Mouse (Mus musculus) testis, adult 2 months (tissue): Measurements from ENCODE around the gene Cryaa. TPM values are rescaled to one million over a fixed set of nuclear protein-coding genes. Genes with fewer than 3 reads are reported as not detected.

ENCODE experiments used
- H3K27ac ChIP-seq: fragments of 200-500 bp; 2 replicates; pipeline ENCODE4 v1.5.1; 2012; ENCODE audit warnings: low read depth, low read length; ENCODE audit not compliant: control insufficient read depth, insufficient read depth
- H3K27me3 ChIP-seq: fragments of 200-500 bp; 2 replicates; pipeline ENCODE4 v1.6.1; 2012; ENCODE audit warnings: mild to moderate bottlenecking, low read length, moderate library complexity; ENCODE audit not compliant: control insufficient read depth, insufficient read depth
- H3K36me3 ChIP-seq: fragments of 200-500 bp; 2 replicates; pipeline ENCODE4 v1.6.1; 2012; ENCODE audit warnings: mild to moderate bottlenecking, low read length; ENCODE audit not compliant: control insufficient read depth, insufficient read depth
- H3K4me1 ChIP-seq: fragments of 200-500 bp; 2 replicates; pipeline ENCODE4 v1.6.1; 2012; ENCODE audit warnings: low read length; ENCODE audit not compliant: control insufficient read depth, insufficient read depth
- H3K4me3 ChIP-seq: fragments of 200-500 bp; 2 replicates; pipeline ENCODE4 v1.5.1; 2012; ENCODE audit warnings: low read depth, mild to moderate bottlenecking, low read length, moderate library complexity, mixed read lengths; ENCODE audit not compliant: control insufficient read depth
- CTCF ChIP-seq: fragments of 200-500 bp; IDR thresholded peaks from 2 replicates; pipeline ENCODE4 v1.5.1; 2012; ENCODE audit warnings: low read depth, mild to moderate bottlenecking, inconsistent platforms, low read length, moderate library complexity; ENCODE audit not compliant: control insufficient read depth, insufficient read depth, insufficient replicate concordance
- POLR2A ChIP-seq: fragments of 200-500 bp; IDR thresholded peaks from 2 replicates; pipeline ENCODE4 v1.6.1; 2012; ENCODE audit warnings: low read depth, mild to moderate bottlenecking, inconsistent platforms, low read length, moderate library complexity; ENCODE audit not compliant: control insufficient read depth
- polyA plus RNA-seq: library from polyadenylated mRNA; depleted of rRNA; stranded (reverse); fragments of >200 nt; gene quantifications from 2 replicates; pipeline ENCODE4 v1.2.3, GENCODE M21; 2012

Cryaa gene
- polyA plus RNA-seq, 1 experiment, result not detected

DNA sequence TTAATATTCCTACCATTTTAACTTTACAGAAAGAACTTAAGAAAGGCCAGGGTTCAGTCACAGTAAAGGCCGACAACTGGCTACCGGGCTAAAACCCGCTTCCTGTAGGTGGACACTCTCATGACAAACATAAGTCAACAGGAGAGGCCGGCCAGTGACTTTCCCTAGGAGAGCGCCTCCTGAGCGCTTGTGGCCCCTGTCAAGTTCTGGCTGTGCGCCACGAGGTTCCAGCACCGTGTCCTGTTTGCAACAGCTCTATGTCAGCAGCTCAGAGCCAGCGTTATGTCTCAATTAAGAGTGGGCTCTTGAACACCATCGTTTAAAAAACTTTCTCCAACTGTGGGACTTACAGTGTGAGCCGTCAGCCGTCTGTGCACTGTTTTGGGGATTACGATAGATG, 25.5 kb upstream of the Cryaa start:
- Histone ChIP-seq H3K27ac (no peak overlapping the region), H3K36me3 (peaks cover 3% of the 10 kb centered on the region; the same call in 1 of the 2 replicates), H3K27me3 (no peaks in the 10 kb centered on the region), H3K4me3 (no peak overlapping the region), H3K4me1 (no peaks in the 10 kb centered on the region; the same call in 1 of the 2 replicates)
- no peak for TF ChIP-seq POLR2A
- TF ChIP-seq CTCF, result no peak

DNA sequence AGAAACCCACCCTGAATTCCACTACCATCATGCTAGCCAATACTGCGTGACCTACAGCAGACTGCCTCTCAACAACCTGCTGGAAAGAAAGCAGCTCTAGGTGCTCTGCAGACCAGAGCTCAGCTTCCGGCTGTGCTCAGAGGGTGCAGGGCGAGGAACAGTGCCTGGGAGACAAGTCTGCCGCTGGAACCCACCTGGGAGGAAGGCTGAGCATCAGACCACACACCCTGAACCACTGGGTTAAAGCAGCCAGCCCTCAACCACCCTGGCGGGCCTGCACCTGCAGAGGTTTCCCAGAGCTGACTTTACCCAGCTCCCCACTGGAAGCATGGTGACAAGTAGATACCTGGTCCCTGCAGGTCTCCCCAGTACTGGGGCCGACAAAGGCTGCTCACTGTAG, 24.3 kb upstream of the Cryaa start:
- Histone ChIP-seq H3K27ac (no peak overlapping the region), H3K36me3 (peaks cover 3% of the 10 kb centered on the region; the same call in 1 of the 2 replicates)
- TF ChIP-seq POLR2A (no peak), CTCF (no peak)

GRCm38 (mm10) chr17:31655366-31655765, 22.2 kb upstream of the Cryaa start:
- H3K36me3 ChIP-seq, result peaks cover 3% of the 10 kb centered on the region; the same call in 1 of the 2 replicates
- H3K4me3 ChIP-seq, result no peak overlapping the region

More for the DNA sequence above, 24.3 kb upstream of the Cryaa start:
- no peak overlapping the region for H3K4me3 ChIP-seq
- H3K4me1 ChIP-seq, result peaks cover 3% of the 10 kb centered on the region; the same call in 1 of the 2 replicates
- H3K27me3 ChIP-seq, result no peaks in the 10 kb centered on the region

DNA sequence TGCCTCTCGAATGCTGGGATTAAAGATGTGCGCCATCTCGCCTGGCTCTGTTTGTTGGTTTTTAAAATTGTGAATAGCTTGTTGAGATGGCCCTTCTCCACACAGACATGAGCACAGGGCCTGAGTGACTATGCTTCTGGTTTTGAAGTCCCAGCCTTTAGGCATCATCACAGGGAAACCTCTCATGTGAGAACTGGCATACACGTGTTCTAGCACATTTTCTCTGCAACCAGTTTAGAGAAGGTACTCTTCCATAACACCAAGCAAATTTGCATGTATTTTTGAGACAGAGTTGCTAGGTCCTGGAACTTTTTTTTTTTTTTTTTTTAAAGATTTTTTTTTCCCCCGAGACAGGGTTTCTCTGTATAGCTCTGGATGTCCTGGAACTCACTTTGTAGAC, 20.9 kb upstream of the Cryaa start:
- H3K4me3 ChIP-seq, result no peak overlapping the region
- H3K36me3 ChIP-seq, result peaks cover 3% of the 10 kb centered on the region; the same call in 1 of the 2 replicates
- peaks cover 7% of the 10 kb centered on the region for H3K4me1 ChIP-seq
- no peaks in the 10 kb centered on the region for H3K27me3 ChIP-seq
- no peak overlapping the region for H3K27ac ChIP-seq
- TF ChIP-seq CTCF, result no peak
- TF ChIP-seq POLR2A, result no peak

More at GRCm38 (mm10) chr17:31655366-31655765, 22.2 kb upstream of the Cryaa start:
- Histone ChIP-seq H3K4me1 (peaks cover 7% of the 10 kb centered on the region), H3K27ac (no peak overlapping the region), H3K27me3 (no peaks in the 10 kb centered on the region)
- TF ChIP-seq CTCF (no peak), POLR2A (no peak)

DNA sequence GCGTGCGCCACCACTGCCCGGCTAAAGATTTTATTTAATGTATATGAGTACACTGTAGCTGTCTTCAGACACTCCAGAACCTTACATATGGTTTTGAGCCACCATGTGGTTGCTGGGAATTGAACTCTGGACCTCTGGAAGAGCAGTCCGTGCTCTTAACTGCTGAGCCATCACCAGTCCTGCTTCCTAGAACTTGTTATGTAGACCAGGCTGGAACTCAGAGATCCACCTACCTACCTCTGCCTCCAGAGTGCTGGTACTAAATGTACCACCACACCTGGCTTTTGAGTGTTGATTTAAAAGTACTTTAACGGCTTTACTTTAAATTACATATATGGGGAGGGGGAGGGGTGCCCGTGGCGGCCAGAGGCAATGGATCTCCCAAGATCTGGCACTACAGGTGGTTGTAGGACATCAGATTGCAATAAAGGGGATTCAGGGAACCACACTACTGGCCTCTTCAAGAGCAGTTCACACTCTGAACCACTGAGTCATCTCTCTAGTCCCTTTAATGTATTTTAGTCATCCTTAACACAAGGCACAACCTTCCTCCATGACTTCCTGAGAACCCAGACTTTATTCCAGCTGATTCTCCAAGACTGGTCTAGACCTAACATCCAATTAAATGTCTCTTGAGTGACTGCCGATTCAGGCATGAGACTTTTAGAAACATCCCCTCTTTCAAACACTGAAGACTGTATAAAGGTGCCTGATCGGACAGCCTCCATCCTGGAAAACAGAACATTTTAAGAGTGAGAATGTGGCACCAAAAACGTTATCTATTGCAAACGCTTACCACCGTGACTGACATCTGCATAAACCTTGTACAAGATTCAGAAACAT, 20.2 kb upstream of the Cryaa start:
- no peak for TF ChIP-seq CTCF
- TF ChIP-seq POLR2A, result no peak
- peaks cover 7% of the 10 kb centered on the region for H3K4me1 ChIP-seq
- H3K36me3 ChIP-seq, result 0 out of 2 replicates have a peak, but pooled peaks cover 1% of the 10 kb centered on the region
- H3K27ac ChIP-seq, result no peak overlapping the region
- peak overlapping the region; percentile 98; the same call in 1 of the 2 replicates for H3K4me3 ChIP-seq
- no peaks in the 10 kb centered on the region for H3K27me3 ChIP-seq

- Histone ChIP-seq H3K27ac (peak overlapping the region; percentile 98), H3K4me1 (peaks cover 7% of the 10 kb centered on the region), H3K36me3 (0 out of 2 replicates have a peak, but pooled peaks cover 1% of the 10 kb centered on the region), H3K27me3 (no peaks in the 10 kb centered on the region), H3K4me3 (peak overlapping the region; percentile 98)
- TF ChIP-seq POLR2A (no peak), CTCF (no peak)
Observed at GRCm38 (mm10) chr17:31658136-31658467, 19.5 kb upstream of the Cryaa start.

DNA sequence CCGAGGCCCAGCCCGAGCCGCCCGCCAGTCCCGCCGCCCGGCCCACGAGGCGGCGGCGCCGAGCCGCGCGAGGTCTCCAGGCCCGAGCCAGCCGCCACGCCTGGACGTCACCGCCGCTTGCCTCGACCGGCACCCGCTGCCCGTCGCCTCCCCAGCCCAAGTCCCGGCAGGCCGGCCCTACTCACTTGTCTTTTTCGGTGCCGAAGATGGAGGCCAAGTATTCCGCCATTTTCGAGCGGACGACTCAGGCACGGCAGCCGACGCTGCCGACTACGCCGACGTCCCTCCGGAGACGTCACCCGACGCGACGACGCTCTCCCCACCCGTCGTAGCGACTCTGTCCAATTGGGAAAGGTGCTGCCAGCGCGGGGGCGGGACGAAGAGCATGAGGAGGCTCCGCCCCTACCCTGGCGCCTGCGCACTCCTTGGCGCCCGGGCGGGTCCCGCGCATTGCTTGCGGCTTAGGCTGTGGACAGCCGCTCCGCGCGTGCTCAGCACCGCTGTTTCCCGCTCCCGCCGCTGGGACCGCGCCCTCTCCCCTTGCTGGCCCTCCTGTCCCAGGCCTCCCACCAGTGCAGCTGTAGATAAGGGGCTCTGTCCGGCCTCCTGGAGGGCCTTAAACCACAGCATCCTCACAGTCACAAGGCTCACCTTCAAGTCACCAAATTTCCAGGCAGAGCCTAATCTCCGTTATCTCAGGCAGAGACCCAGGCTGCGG, 19.0 kb upstream of the Cryaa start, which contains the start of gene U2af1:
Gene U2af1, minus strand, starts transcription at position 425 of the 718 bp plus-strand sequence.
- H3K4me3 ChIP-seq, result peak within 1 kb of the TSS; percentile 98
- H3K27ac ChIP-seq, result peak within 1 kb of the TSS; percentile 98
- H3K4me1 ChIP-seq, result peaks cover 7% of the 10 kb centered on the region
- H3K36me3 ChIP-seq, result 0 out of 2 replicates have a peak, but pooled peaks cover 1% of the 10 kb centered on the region
- H3K27me3 ChIP-seq, result no peaks in the 10 kb centered on the region
- TF ChIP-seq CTCF (peak; percentile 0; the same call in 1 of the 2 replicates), POLR2A (peak; percentile 87)
